Mouse (Mus musculus): Measurements from ENCODE around the gene Cnga4. TPM values are rescaled to one million over a fixed set of nuclear protein-coding genes. Genes with fewer than 3 reads are reported as not detected.
A peak's percentile ranks its signal among the peaks of the same experiment; 100 is the strongest.

Cnga4 gene
- polyA plus RNA-seq, 1 experiment from 2014 or later: not detected

DNA sequence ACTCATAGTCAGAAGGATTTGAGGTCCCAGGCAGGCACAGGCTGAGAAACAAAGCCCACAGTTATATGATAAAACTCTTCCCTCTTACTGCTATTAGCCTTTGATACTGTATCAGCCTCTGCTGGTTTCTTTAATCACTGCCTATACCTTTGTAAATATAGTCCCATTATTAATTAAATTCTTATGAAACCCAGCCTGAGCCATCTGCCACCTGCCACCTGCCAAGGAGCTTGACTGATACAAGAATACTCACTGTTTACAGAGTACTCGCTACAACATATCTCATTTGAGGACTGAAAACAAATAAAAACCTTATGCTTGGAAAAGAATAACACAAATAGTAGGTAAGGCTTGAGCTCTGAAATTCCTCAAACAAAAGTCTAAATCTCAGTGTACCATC is 9.8 kb upstream of the Cnga4 start:
- no peak for TF ChIP-seq CTCF (IDR thresholded peaks at IDR 0.05)
- TF ChIP-seq EP300 (IDR thresholded peaks at IDR 0.05): no peak
- H3K36me3 ChIP-seq (ENCODE audit: insufficient read depth, low read length): peaks cover 4% of the 10 kb centered on the region; the same call in 1 of the 2 replicates
- H3K27ac ChIP-seq (ENCODE audit: low read length): no peak overlapping the region
- H3K9ac ChIP-seq (replicated peaks; ENCODE audit: low read depth): no peak overlapping the region
- no peaks in the 10 kb centered on the region for H3K9me3 ChIP-seq (ENCODE audit: low read length)
- H3K4me3 ChIP-seq (ENCODE audit: low read depth, low read length): no peak overlapping the region
- H3K4me2 ChIP-seq (replicated peaks; ENCODE audit: low read depth, low read length): no peak overlapping the region
- 0 out of 2 replicates have a peak, but pooled peaks cover 2% of the 10 kb centered on the region for H3K4me1 ChIP-seq (ENCODE audit: insufficient read depth, low read depth, low read length)
- DNase-seq (ENCODE audit: low spot score): no peak
- no peaks in the 10 kb centered on the region for H3K27me3 ChIP-seq (replicated peaks; ENCODE audit: insufficient read depth, low read length)
- no peak for ATAC-seq
- WGBS: 74% methylated on average over 1 of the region's 1 CpGs

DNA sequence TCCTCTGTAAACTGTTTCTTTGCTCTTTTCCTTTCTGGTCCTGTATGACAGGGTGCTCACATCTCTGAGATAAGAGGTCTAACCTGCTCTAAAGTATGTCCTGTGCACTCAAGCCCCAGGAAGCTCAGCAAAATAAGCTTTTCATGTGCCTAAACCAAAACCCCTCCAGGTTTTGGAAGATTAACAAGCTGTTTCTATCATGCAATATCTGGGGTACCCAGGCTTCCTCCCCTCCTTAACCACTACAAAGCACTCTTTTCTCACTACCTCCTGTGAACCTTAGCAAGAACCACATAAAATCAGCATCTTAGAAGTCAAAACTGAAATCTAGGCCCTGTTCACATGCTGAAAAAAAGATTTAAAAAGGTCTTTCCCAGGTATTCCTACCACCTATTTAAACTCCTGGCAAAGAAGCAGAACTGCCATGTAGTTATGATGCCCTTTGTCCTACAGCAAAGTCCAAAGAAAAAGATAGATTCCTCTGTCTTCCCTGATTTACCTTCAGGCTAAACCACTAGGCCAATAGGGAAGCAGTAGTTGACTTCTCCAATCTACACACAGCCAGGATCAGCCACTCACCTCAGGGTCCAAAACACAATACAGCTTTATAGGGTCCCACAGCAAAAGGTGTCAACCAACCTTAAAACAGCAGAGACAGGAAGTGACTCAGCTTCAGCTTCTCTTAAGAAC is 9.1 kb upstream of the Cnga4 start:
- TF ChIP-seq EP300 (IDR thresholded peaks at IDR 0.05) (no peak), CTCF (IDR thresholded peaks at IDR 0.05) (no peak)
- Histone ChIP-seq H3K4me3 (ENCODE audit: low read depth, low read length) (no peak overlapping the region), H3K27ac (ENCODE audit: low read length) (no peak overlapping the region), H3K9me3 (ENCODE audit: low read length) (no peaks in the 10 kb centered on the region), H3K27me3 (replicated peaks; ENCODE audit: insufficient read depth, low read length) (no peaks in the 10 kb centered on the region), H3K36me3 (ENCODE audit: insufficient read depth, low read length) (no peaks in the 10 kb centered on the region), H3K4me2 (replicated peaks; ENCODE audit: low read depth, low read length) (no peak overlapping the region), H3K4me1 (ENCODE audit: insufficient read depth, low read depth, low read length) (0 out of 2 replicates have a peak, but pooled peaks cover 2% of the 10 kb centered on the region), H3K9ac (replicated peaks; ENCODE audit: low read depth) (no peak overlapping the region)
- DNase-seq (ENCODE audit: low spot score) (no peak), ATAC-seq (no peak)

DNA sequence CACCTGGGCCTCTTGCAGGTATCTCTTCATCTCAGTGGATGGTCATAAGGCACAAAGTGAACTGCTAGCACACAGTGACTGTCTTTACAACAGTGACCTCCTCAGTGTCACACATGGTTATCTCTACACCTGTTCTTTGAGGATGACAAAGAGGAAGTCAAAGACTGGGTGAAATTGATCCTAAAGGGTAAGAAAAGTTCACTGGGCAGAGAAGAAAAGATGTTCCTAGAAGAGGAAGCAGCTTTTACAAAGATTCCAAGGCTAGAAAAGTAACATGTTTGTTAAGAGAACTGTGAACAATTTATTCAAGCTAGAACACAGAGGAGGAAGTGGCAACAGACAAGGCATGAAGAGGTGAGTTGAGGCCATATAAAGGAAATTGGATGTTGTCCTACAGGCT is 8.2 kb upstream of the Cnga4 start:
- H3K27ac ChIP-seq (ENCODE audit: low read length): no peak overlapping the region
- no peak overlapping the region for H3K4me3 ChIP-seq (ENCODE audit: low read depth, low read length)
- H3K27me3 ChIP-seq (replicated peaks; ENCODE audit: insufficient read depth, low read length): no peaks in the 10 kb centered on the region
- H3K9me3 ChIP-seq (ENCODE audit: low read length): no peaks in the 10 kb centered on the region
- no peak overlapping the region for H3K9ac ChIP-seq (replicated peaks; ENCODE audit: low read depth)
- no peak overlapping the region for H3K4me2 ChIP-seq (replicated peaks; ENCODE audit: low read depth, low read length)
- H3K4me1 ChIP-seq (ENCODE audit: insufficient read depth, low read depth, low read length): 0 out of 2 replicates have a peak, but pooled peaks cover 2% of the 10 kb centered on the region
- no peaks in the 10 kb centered on the region for H3K36me3 ChIP-seq (ENCODE audit: insufficient read depth, low read length)
- no peak for DNase-seq (ENCODE audit: low spot score)
- TF ChIP-seq EP300 (IDR thresholded peaks at IDR 0.05) (no peak), CTCF (IDR thresholded peaks at IDR 0.05) (no peak)
- no peak for ATAC-seq

DNA sequence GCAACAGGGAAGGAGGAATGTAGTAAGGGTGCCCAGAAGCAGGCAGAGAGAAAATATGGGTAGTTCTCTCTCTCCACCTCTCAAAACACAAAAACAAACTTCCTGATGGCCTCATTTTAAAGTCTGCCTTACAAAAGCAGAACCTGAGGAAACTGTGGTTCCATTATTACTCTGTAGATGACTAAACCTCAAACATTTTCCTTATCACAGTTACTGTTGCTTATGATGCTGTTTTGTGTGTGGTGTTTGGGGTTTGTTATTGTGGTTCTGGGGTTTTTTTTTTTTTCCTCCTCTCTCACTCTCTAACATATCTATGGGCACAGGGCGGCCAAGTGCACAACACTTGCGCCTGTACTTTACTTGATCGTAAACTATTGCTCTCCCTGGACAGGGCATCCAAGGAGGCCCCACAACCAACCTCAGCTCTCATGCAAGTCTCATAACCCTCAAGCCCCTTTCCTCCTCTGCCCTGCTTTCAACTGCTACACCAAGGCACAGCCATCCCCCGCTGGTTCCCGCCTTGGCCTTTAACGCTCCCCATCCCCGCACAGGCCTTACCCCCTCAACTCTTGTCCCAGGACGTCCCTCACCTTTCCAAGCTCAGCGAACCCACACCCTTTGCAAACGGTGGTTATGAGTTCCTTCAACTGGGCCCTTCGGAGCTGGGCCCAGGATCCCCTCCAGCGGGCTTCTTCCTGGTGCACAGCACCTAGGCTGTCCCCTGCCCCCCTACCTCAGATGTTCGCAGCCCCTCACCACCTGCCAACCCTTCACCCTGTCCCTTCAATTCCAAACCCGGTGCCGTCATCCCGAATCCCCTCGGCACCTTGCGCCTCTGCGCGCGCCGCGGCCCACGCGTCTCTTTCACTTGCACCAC is 5.1 kb upstream of the Cnga4 start:
- Histone ChIP-seq H3K27ac (ENCODE audit: low read length) (peak overlapping the region; percentile 49), H3K4me3 (ENCODE audit: low read depth, low read length) (peak overlapping the region; percentile 79), H3K9me3 (ENCODE audit: low read length) (no peaks in the 10 kb centered on the region), H3K4me1 (ENCODE audit: insufficient read depth, low read depth, low read length) (0 out of 2 replicates have a peak, but pooled peaks cover 2% of the 10 kb centered on the region), H3K9ac (replicated peaks; ENCODE audit: low read depth) (peak overlapping the region; percentile 80), H3K36me3 (ENCODE audit: insufficient read depth, low read length) (no peaks in the 10 kb centered on the region), H3K27me3 (replicated peaks; ENCODE audit: insufficient read depth, low read length) (no peaks in the 10 kb centered on the region), H3K4me2 (replicated peaks; ENCODE audit: low read depth, low read length) (peak overlapping the region; percentile 84)
- under 1% methylated on average over 25 of the region's 25 CpGs for WGBS
- TF ChIP-seq CTCF (IDR thresholded peaks at IDR 0.05) (no peak), EP300 (IDR thresholded peaks at IDR 0.05) (no peak)
- no peak for ATAC-seq
- DNase-seq (ENCODE audit: low spot score): peak; percentile 29

DNA sequence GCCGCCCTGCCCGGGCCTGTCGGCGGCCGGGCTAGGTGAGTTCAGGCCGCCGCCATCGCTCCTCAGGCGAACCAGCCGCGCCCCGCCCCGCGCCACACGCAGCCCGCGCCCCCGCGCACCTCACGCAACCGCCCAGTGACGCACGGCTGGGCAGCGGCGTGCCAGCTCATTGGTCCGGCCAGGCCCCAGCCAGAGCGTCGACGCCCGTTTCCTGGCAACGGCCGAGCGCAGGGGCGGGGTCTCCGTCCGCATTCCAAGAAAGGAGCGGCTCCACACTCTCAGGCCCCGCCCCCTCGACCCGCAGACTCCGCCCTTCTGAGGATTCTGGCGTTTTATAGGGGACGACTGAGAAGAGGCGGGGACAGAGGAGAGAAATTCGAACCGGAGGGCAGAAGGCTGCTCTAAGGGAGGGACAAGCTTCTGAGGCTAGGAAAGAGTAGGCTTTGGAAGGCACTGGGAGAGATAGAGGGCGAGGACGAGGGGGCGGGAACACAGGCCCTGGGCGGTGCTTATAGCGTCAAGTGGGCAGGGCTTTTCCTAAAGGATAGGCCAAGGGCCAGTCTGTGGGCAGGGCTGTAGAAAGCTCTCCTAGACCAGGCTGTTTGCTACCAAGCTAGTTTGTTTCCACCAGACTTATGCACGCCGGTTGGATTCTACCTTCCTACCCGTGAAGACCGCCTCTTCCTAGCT is 4.3 kb upstream of the Cnga4 start, which contains the start of gene Fam160a2:
TSS of gene Fam160a2 (minus strand) at position 120 of the 690 bp plus-strand sequence.
- Histone ChIP-seq H3K4me3 (ENCODE audit: low read depth, low read length) (peak within 1 kb of the TSS; percentile 79), H3K9me3 (ENCODE audit: low read length) (no peaks in the 10 kb centered on the region), H3K9ac (replicated peaks; ENCODE audit: low read depth) (peak within 1 kb of the TSS; percentile 80), H3K27me3 (replicated peaks; ENCODE audit: insufficient read depth, low read length) (no peaks in the 10 kb centered on the region), H3K36me3 (ENCODE audit: insufficient read depth, low read length) (no peaks in the 10 kb centered on the region), H3K27ac (ENCODE audit: low read length) (peak within 1 kb of the TSS; percentile 88), H3K4me2 (replicated peaks; ENCODE audit: low read depth, low read length) (peak within 1 kb of the TSS; percentile 84), H3K4me1 (ENCODE audit: insufficient read depth, low read depth, low read length) (0 out of 2 replicates have a peak, but pooled peaks cover 2% of the 10 kb centered on the region)
- DNase-seq (ENCODE audit: low spot score) (peak; percentile 100), ATAC-seq (peak; percentile 98)
- whole genome bisulfite sequencing: 1% methylated on average over 49 of the region's 55 CpGs
- TF ChIP-seq CTCF (IDR thresholded peaks at IDR 0.05) (no peak), EP300 (IDR thresholded peaks at IDR 0.05) (no peak)

DNA sequence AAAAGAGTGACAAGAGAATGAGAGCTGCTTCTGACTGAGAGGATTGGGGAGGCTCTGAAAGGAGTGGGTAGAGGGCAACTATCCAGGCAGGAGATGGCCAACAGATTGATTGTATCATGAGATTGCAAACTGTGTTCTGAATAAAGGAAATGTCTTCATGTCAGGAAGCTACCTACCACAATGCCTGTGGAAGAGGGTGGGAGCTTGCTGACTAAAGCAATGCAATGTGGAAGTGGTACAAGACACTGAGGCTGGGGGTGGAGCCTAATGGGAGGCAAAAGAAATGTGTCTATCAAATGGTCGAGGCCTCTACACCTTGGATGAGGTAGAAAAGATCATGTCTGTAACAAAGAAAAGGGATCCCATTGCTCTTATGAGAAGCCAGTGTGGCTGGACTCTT is 2.0 kb downstream of the Cnga4 start:
- 54% methylated on average over 1 of the region's 1 CpGs for WGBS
- no peaks in the 10 kb centered on the region for H3K36me3 ChIP-seq (ENCODE audit: insufficient read depth, low read length)
- no peak for ATAC-seq
- TF ChIP-seq EP300 (IDR thresholded peaks at IDR 0.05) (no peak), CTCF (IDR thresholded peaks at IDR 0.05) (no peak)
- H3K4me3 ChIP-seq (ENCODE audit: low read depth, low read length): no peak overlapping the region
- no peaks in the 10 kb centered on the region for H3K27me3 ChIP-seq (replicated peaks; ENCODE audit: insufficient read depth, low read length)
- H3K27ac ChIP-seq (ENCODE audit: low read length): no peak overlapping the region
- no peaks in the 10 kb centered on the region for H3K9me3 ChIP-seq (ENCODE audit: low read length)
- H3K9ac ChIP-seq (replicated peaks; ENCODE audit: low read depth): no peak overlapping the region
- no peaks in the 10 kb centered on the region for H3K4me1 ChIP-seq (ENCODE audit: insufficient read depth, low read depth, low read length)
- DNase-seq (ENCODE audit: low spot score): no peak
- H3K4me2 ChIP-seq (replicated peaks; ENCODE audit: low read depth, low read length): no peak overlapping the region

Measured in lung, postnatal 0 days (tissue).